Mouse (Mus musculus) thymus, adult 2 months (tissue): ENCODE data around the gene Fam126a. TPM values are rescaled to one million over a fixed set of nuclear protein-coding genes. Genes with fewer than 3 reads are reported as not detected.
A peak's percentile ranks its signal among the peaks of the same experiment; 100 is the strongest.

Source experiments
- DNase-seq: peaks from one replicate; pipeline ENCODE4 v3.0.0; 2021
- H3K27ac ChIP-seq: fragments of 200-500 bp; 2 replicates; pipeline ENCODE4 v1.5.1; 2012; ENCODE audit warnings: low read length, control low read depth; ENCODE audit not compliant: control insufficient read depth, insufficient read depth
- H3K27me3 ChIP-seq: fragments of 200-500 bp; 2 replicates; pipeline ENCODE4 v1.6.1; 2012; ENCODE audit warnings: mild to moderate bottlenecking, low read length, moderate library complexity, mixed read lengths; ENCODE audit not compliant: control insufficient read depth, insufficient read depth
- H3K36me3 ChIP-seq: fragments of 200-500 bp; 2 replicates; pipeline ENCODE4 v1.6.1; 2012; ENCODE audit warnings: mild to moderate bottlenecking, low read length, moderate library complexity; ENCODE audit not compliant: control insufficient read depth, insufficient read depth
- H3K4me1 ChIP-seq: fragments of 200-500 bp; replicated peaks from 2 replicates; pipeline ENCODE4 v1.6.1; 2012; ENCODE audit warnings: low read length; ENCODE audit not compliant: control insufficient read depth, insufficient read depth
- H3K4me3 ChIP-seq: fragments of 200-500 bp; 2 replicates; pipeline ENCODE4 v1.5.1; 2012; ENCODE audit warnings: mild to moderate bottlenecking, low read length, control low read depth, moderate library complexity; ENCODE audit not compliant: control insufficient read depth, insufficient read depth
- CTCF ChIP-seq: fragments of 200-500 bp; IDR thresholded peaks from 2 replicates; pipeline ENCODE4 v1.5.1; 2012; ENCODE audit warnings: mild to moderate bottlenecking, control low read depth, low read length, moderate library complexity, borderline replicate concordance; ENCODE audit not compliant: control insufficient read depth, poor library complexity, insufficient read depth; ENCODE audit errors: extremely low read depth
- POLR2A ChIP-seq: fragments of 200-500 bp; IDR thresholded peaks from 2 replicates; pipeline ENCODE4 v1.6.1; 2012; ENCODE audit warnings: mild to moderate bottlenecking, low read length, control low read depth, moderate library complexity; ENCODE audit not compliant: control insufficient read depth, poor library complexity, insufficient read depth; ENCODE audit errors: extremely low read depth
- WGBS: fragments of 180-500 bp; shearing (Covaris S2); methylation state at CpG from one replicate; pipeline ENCODE4 v1.1.7; 2018; 5-methylcytosine and 5-hydroxymethylcytosine counted together
- polyA plus RNA-seq: library from polyadenylated mRNA; depleted of rRNA; stranded (reverse); fragments of >200 nt; gene quantifications from 2 replicates; pipeline ENCODE4 v1.2.3, GENCODE M21; 2012

Gene Fam126a
- polyA plus RNA-seq, 1 experiment: 4.8 TPM

- 11% methylated on average over 3 of the region's 3 CpGs for WGBS
- no peaks in the 10 kb centered on the region for H3K36me3 ChIP-seq
- no peak overlapping the region for H3K4me3 ChIP-seq
- H3K27ac ChIP-seq: no peak overlapping the region
- no peaks in the 10 kb centered on the region for H3K27me3 ChIP-seq
- peaks cover 7% of the 10 kb centered on the region for H3K4me1 ChIP-seq
- no peak for DNase-seq
- TF ChIP-seq CTCF: no peak
- no peak for TF ChIP-seq POLR2A
These were observed 4.5 kb upstream of the Fam126a start for GRCm38 (mm10) chr5:24034970-24035369.

GRCm38 (mm10) chr5:24034091-24034490, 3.6 kb upstream of the Fam126a start:
- TF ChIP-seq CTCF (no peak), POLR2A (no peak)
- Histone ChIP-seq H3K4me3 (no peak overlapping the region), H3K4me1 (peaks cover 4% of the 10 kb centered on the region; the same call in 1 of the 2 replicates), H3K27ac (no peak overlapping the region), H3K27me3 (no peaks in the 10 kb centered on the region), H3K36me3 (no peaks in the 10 kb centered on the region)
- DNase-seq: no peak
- WGBS: 90% methylated on average over 1 of the region's 1 CpGs

GRCm38 (mm10) chr5:24029946-24030578, 428 bp downstream of the Fam126a start:
- Histone ChIP-seq H3K27ac (no peak overlapping the region), H3K36me3 (no peaks in the 10 kb centered on the region), H3K4me3 (peak overlapping the region; percentile 78), H3K27me3 (no peaks in the 10 kb centered on the region), H3K4me1 (peaks cover 2% of the 10 kb centered on the region; the same call in 1 of the 2 replicates)
- DNase-seq: no peak
- WGBS: under 1% methylated on average over 73 of the region's 73 CpGs
- TF ChIP-seq POLR2A: no peak
- TF ChIP-seq CTCF: no peak

GRCm38 (mm10) chr5:24029331-24029771, 1.1 kb downstream of the Fam126a start:
- no peaks in the 10 kb centered on the region for H3K27me3 ChIP-seq
- WGBS: under 1% methylated on average over 11 of the region's 11 CpGs
- peak; percentile 22; the same call in 1 of the 2 replicates for TF ChIP-seq CTCF
- no peak for TF ChIP-seq POLR2A
- no peak overlapping the region for H3K27ac ChIP-seq
- H3K36me3 ChIP-seq: no peaks in the 10 kb centered on the region
- peak overlapping the region; percentile 78 for H3K4me3 ChIP-seq
- peak; percentile 68 for DNase-seq
- peaks cover 2% of the 10 kb centered on the region; the same call in 1 of the 2 replicates for H3K4me1 ChIP-seq

GRCm38 (mm10) chr5:24024957-24025356, 5.5 kb downstream of the Fam126a start:
- no peak overlapping the region for H3K27ac ChIP-seq
- H3K27me3 ChIP-seq: no peaks in the 10 kb centered on the region
- WGBS: 89% methylated on average over 3 of the region's 3 CpGs
- TF ChIP-seq CTCF: no peak
- no peak for TF ChIP-seq POLR2A
- DNase-seq: no peak
- peaks cover 2% of the 10 kb centered on the region; the same call in 1 of the 2 replicates for H3K4me1 ChIP-seq
- H3K36me3 ChIP-seq: no peaks in the 10 kb centered on the region
- H3K4me3 ChIP-seq: no peak overlapping the region

- no peaks in the 10 kb centered on the region for H3K27me3 ChIP-seq
- DNase-seq: no peak
- 97% methylated on average over 2 of the region's 2 CpGs for WGBS
- no peak overlapping the region for H3K4me3 ChIP-seq
- H3K27ac ChIP-seq: no peak overlapping the region
- no peaks in the 10 kb centered on the region for H3K4me1 ChIP-seq
- no peak for TF ChIP-seq POLR2A
- H3K36me3 ChIP-seq: no peaks in the 10 kb centered on the region
These were observed 7.3 kb downstream of the Fam126a start for GRCm38 (mm10) chr5:24023226-24023625.
